Mouse (Mus musculus) heart, embryonic 13.5 days (tissue): Measurements from ENCODE around the gene Trim2. TPM values are rescaled to one million over a fixed set of nuclear protein-coding genes. Genes with fewer than 3 reads are reported as not detected.

ENCODE experiments used
- ATAC-seq: fragments of 200-750 bp; cut with Nextera tagmentation; 2 replicates; pipeline ENCODE4 v1.8.0; 2017; ENCODE audit warnings: moderate TSS enrichment; ENCODE audit not compliant: insufficient number of reproducible peaks, low FRiP score, low TSS enrichment; ENCODE audit errors: extremely low read depth
- H3K27ac ChIP-seq: fragments of 300-500 bp; sonication (generic); replicated peaks from 2 replicates; pipeline ENCODE4 v1.5.1; 2015; ENCODE audit warnings: moderate library complexity, mild to moderate bottlenecking, inconsistent platforms
- H3K27me3 ChIP-seq: fragments of 300-500 bp; sonication (generic); replicated peaks from 2 replicates; pipeline ENCODE4 v1.6.1; 2015; ENCODE audit warnings: mild to moderate bottlenecking, inconsistent platforms
- H3K36me3 ChIP-seq: fragments of 300-500 bp; sonication (generic); 2 replicates; pipeline ENCODE4 v1.6.1; 2015; ENCODE audit warnings: mild to moderate bottlenecking, inconsistent platforms
- H3K4me1 ChIP-seq: fragments of 300-500 bp; sonication (generic); 2 replicates; pipeline ENCODE4 v1.6.1; 2015; ENCODE audit warnings: inconsistent platforms
- H3K4me2 ChIP-seq: fragments of 300-500 bp; sonication (generic); 2 replicates; pipeline ENCODE4 v1.6.1; 2015; ENCODE audit warnings: inconsistent platforms, mild to moderate bottlenecking, moderate library complexity
- H3K4me3 ChIP-seq: fragments of 300-500 bp; sonication (generic); 2 replicates; pipeline ENCODE4 v1.5.1; 2015; ENCODE audit warnings: moderate library complexity, mild to moderate bottlenecking, inconsistent platforms
- H3K9ac ChIP-seq: fragments of 300-500 bp; sonication (generic); 2 replicates; pipeline ENCODE4 v1.6.1; 2015; ENCODE audit warnings: inconsistent platforms, mild to moderate bottlenecking, moderate library complexity
- H3K9me3 ChIP-seq: fragments of 300-500 bp; sonication (generic); 2 replicates; pipeline ENCODE4 v1.6.1; 2016; ENCODE audit warnings: inconsistent platforms
- WGBS: fragments of 180-500 bp; shearing (Covaris S2); methylation state at CpG from one replicate; pipeline ENCODE4 v1.1.7; 2015; ENCODE audit warnings: mixed read lengths; 5-methylcytosine and 5-hydroxymethylcytosine counted together
- polyA plus RNA-seq: library from polyadenylated mRNA; unstranded; fragments of >200 nt; fragmentation: Nextera tagmentation; extraction: Ambion mirVana; gene quantifications from 2 replicates; pipeline ENCODE4 v1.2.1, GENCODE M21; 2015

The Trim2 gene
- 7.2 and 7.6 TPM in 2 replicates for polyA plus RNA-seq

GRCm38 (mm10) chr3:84306777-84307176 is at the start of gene Trim2:
Gene Trim2, minus strand, starts transcription at chr3:84306877.
- ATAC-seq, result no peak
- no peak within 1 kb of the TSS for H3K27ac ChIP-seq
- H3K4me1 ChIP-seq, result peaks cover 18% of the 10 kb centered on the region

GRCm38 (mm10) chr3:84355930-84356689 is 49.4 kb upstream of the Trim2 start:
- Histone ChIP-seq H3K4me1 (0 out of 2 replicates have a peak, but pooled peaks cover 8% of the 10 kb centered on the region), H3K36me3 (no peaks in the 10 kb centered on the region), H3K9ac (no peak overlapping the region), H3K4me2 (no peak overlapping the region; the same call in 1 of the 2 replicates), H3K4me3 (no peak overlapping the region), H3K27me3 (peaks cover 25% of the 10 kb centered on the region; the same call in 1 of the 2 replicates), H3K9me3 (no peaks in the 10 kb centered on the region), H3K27ac (no peak overlapping the region)
- no peak for ATAC-seq
- WGBS, result 44% methylated on average over 12 of the region's 12 CpGs

More at GRCm38 (mm10) chr3:84306777-84307176, at the start of gene Trim2:
- WGBS, result 86% methylated on average over 3 of the region's 3 CpGs
- 0 out of 2 replicates have a peak within 1 kb of the TSS, but pooled peaks have one; percentile 54 for H3K4me3 ChIP-seq
- no peak within 1 kb of the TSS for H3K9ac ChIP-seq
- H3K36me3 ChIP-seq, result no peaks in the 10 kb centered on the region
- H3K27me3 ChIP-seq, result peaks cover 79% of the 10 kb centered on the region
- no peak within 1 kb of the TSS for H3K4me2 ChIP-seq
- no peaks in the 10 kb centered on the region for H3K9me3 ChIP-seq

GRCm38 (mm10) chr3:84352353-84353034 is 45.8 kb upstream of the Trim2 start:
- Histone ChIP-seq H3K4me2 (no peak overlapping the region), H3K27me3 (peaks cover 41% of the 10 kb centered on the region), H3K9ac (no peak overlapping the region), H3K36me3 (no peaks in the 10 kb centered on the region), H3K4me3 (no peak overlapping the region), H3K27ac (no peak overlapping the region), H3K4me1 (0 out of 2 replicates have a peak, but pooled peaks cover 18% of the 10 kb centered on the region), H3K9me3 (no peaks in the 10 kb centered on the region)
- no peak for ATAC-seq
- WGBS, result 51% methylated on average over 5 of the region's 5 CpGs

DNA sequence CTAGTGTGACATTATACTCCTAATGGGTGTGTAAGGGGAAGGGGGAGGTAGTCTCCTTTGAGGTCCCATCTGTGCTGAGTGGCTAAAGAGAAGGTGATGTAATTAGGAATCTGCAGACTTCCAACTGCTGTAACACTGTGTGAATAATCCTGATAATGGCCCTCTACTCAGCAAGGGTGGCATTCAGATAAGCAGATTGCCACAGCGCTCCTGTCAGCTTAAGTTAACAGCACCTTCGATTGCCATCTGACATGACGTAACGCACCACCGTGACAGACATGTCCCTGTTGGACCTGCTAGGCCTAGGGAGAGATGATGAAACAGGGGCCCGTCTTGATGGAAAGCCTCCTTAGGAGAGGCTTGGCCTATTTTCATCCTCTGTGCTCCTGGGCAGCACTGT is 43.6 kb upstream of the Trim2 start:
- 38% methylated on average over 6 of the region's 6 CpGs for WGBS
- peaks cover 60% of the 10 kb centered on the region for H3K27me3 ChIP-seq
- no peak overlapping the region for H3K9ac ChIP-seq
- no peaks in the 10 kb centered on the region for H3K36me3 ChIP-seq
- peaks cover 16% of the 10 kb centered on the region for H3K4me1 ChIP-seq
- H3K9me3 ChIP-seq, result no peaks in the 10 kb centered on the region
- H3K4me3 ChIP-seq, result no peak overlapping the region
- no peak for ATAC-seq
- no peak overlapping the region for H3K4me2 ChIP-seq
- H3K27ac ChIP-seq, result no peak overlapping the region

- H3K27ac ChIP-seq, result no peak overlapping the region
- H3K4me1 ChIP-seq, result peaks cover 19% of the 10 kb centered on the region
- no peaks in the 10 kb centered on the region for H3K9me3 ChIP-seq
- no peak for ATAC-seq
- no peak overlapping the region for H3K4me3 ChIP-seq
- H3K4me2 ChIP-seq, result no peak overlapping the region
- H3K27me3 ChIP-seq, result peaks cover 55% of the 10 kb centered on the region
- H3K36me3 ChIP-seq, result no peaks in the 10 kb centered on the region
- 87% methylated on average over 10 of the region's 10 CpGs for WGBS
- no peak overlapping the region for H3K9ac ChIP-seq
Observed at GRCm38 (mm10) chr3:84349771-84350170, 43.1 kb upstream of the Trim2 start.

DNA sequence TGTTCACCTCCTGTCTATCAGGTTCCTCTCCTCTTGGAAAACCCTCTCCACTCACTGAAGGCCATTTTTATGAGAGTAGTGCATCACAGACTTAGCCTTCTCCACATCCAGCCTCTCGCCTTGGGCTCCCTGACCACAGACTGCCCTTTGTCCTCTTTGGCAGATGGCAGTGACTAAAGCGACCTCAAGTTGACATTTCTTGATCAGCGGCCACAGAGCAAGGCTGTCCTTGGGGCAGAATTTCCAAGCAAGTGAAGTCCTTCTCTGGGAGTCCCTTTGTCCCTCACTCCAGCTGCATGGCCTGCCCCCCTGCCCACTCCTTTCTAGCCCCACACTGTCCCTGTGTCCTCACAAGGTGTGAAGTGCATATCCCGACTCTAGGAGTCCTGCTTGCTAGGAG is 40.7 kb upstream of the Trim2 start:
- H3K4me2 ChIP-seq, result no peak overlapping the region
- H3K36me3 ChIP-seq, result no peaks in the 10 kb centered on the region
- peaks cover 68% of the 10 kb centered on the region for H3K27me3 ChIP-seq
- no peak for ATAC-seq
- H3K9me3 ChIP-seq, result no peaks in the 10 kb centered on the region
- H3K9ac ChIP-seq, result no peak overlapping the region
- H3K27ac ChIP-seq, result no peak overlapping the region
- peaks cover 19% of the 10 kb centered on the region for H3K4me1 ChIP-seq
- WGBS, result 56% methylated on average over 4 of the region's 4 CpGs
- no peak overlapping the region for H3K4me3 ChIP-seq

GRCm38 (mm10) chr3:84346456-84347150 is 39.9 kb upstream of the Trim2 start:
- Histone ChIP-seq H3K4me2 (no peak overlapping the region), H3K27ac (no peak overlapping the region), H3K36me3 (no peaks in the 10 kb centered on the region), H3K4me3 (no peak overlapping the region), H3K27me3 (peaks cover 67% of the 10 kb centered on the region), H3K9ac (no peak overlapping the region), H3K4me1 (peaks cover 19% of the 10 kb centered on the region), H3K9me3 (no peaks in the 10 kb centered on the region)
- 31% methylated on average over 10 of the region's 10 CpGs for whole genome bisulfite sequencing
- no peak for ATAC-seq

DNA sequence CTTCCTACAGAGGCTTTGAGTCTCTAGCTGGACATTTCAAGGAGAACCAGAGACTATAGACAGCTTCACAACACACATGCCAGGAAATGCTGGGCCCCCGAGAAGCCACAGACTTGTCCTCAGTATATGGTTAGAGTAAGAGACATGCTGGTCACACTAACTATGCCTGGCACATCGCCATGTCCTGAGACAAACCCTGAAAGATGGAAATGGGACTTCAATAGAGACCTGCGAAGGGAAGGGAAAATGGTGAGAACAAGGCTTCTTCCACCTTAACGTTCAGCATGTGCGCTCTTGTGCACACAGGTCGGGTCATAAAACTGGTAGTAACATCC is 38.9 kb upstream of the Trim2 start:
- Histone ChIP-seq H3K4me3 (peak overlapping the region; percentile 51), H3K36me3 (no peaks in the 10 kb centered on the region), H3K9me3 (no peaks in the 10 kb centered on the region), H3K27me3 (peaks cover 67% of the 10 kb centered on the region), H3K4me1 (peaks cover 15% of the 10 kb centered on the region), H3K4me2 (peak overlapping the region; percentile 86), H3K27ac (no peak overlapping the region), H3K9ac (peak overlapping the region; percentile 73; the same call in 1 of the 2 replicates)
- no peak for ATAC-seq
- 49% methylated on average over 6 of the region's 6 CpGs for WGBS

DNA sequence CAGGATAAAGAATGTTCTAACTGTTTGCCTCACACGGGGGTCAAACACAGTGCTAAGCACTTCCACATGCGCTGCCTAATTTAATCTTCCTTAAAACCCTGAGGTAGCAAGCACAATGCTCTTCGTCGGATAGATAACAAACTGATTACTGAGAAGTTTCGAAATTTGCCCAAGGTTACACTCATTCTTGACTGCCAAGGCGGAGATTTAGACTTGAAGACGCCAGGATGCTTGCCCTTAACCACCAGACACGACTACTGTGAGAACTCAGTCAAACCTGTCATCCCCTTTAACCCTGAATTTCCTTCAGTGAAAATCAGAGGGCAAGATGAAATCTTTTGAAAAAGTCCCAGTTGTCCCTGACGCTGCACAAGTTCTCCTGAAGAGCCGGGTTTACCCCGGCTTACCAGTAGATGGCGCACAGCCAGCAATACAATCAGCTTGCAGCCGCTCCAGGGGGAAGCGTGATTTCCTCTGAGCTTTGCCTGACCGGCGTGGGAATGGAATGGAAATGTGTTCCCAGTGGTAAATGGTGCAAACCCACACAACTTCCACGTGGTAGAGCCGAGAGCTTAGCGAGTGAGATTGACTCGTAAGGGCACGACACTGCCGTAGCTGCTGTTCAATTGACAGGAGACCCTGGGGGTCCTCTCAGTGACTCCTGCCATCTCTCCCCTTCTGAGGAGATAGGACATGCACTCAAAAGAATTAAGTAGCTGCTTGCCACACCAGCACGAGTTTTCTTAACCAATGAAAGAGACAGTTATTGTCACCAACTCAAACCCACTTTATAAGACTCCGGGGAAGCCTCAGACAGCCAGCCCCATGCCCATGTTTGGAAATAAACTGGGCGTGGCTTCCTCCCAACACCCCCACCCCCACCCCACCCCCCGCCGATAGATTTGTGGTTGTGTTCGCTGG is 38.3 kb upstream of the Trim2 start:
- peak overlapping the region; percentile 73 for H3K9ac ChIP-seq
- H3K27ac ChIP-seq, result 0 out of 2 replicates have a peak overlapping the region, but pooled peaks have one; percentile 36

DNA sequence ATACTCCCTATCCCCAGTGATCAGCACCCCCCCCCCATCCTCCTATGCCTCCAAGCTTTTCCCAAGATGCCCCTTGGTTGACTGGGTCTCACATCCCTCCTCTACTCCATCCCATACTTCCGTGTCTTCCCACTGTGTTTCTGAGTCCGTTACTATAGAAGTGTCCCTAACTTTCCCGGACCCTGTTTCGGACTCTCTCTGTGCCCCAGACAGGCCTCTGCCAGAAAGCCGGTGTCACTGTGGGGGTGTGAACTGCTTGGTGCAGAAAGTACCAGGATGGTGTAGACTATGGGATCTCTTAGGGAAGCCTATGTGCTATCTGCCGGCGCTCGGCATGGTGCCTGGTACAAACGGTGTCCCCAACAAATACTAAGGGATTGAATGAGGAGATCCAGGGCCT is 36.4 kb upstream of the Trim2 start:
- no peak for ATAC-seq
- H3K9me3 ChIP-seq, result no peaks in the 10 kb centered on the region
- peaks cover 9% of the 10 kb centered on the region for H3K4me1 ChIP-seq
- H3K4me2 ChIP-seq, result no peak overlapping the region
- H3K27me3 ChIP-seq, result peaks cover 57% of the 10 kb centered on the region
- no peak overlapping the region for H3K4me3 ChIP-seq
- 77% methylated on average over 9 of the region's 9 CpGs for WGBS
- H3K9ac ChIP-seq, result no peak overlapping the region
- no peak overlapping the region for H3K27ac ChIP-seq
- H3K36me3 ChIP-seq, result no peaks in the 10 kb centered on the region

More for the DNA sequence above, 38.3 kb upstream of the Trim2 start:
- H3K4me3 ChIP-seq, result peak overlapping the region; percentile 51
- H3K4me1 ChIP-seq, result peaks cover 10% of the 10 kb centered on the region
- no peak; the same call in 1 of the 2 replicates for ATAC-seq
- H3K36me3 ChIP-seq, result no peaks in the 10 kb centered on the region
- H3K27me3 ChIP-seq, result peaks cover 67% of the 10 kb centered on the region
- no peaks in the 10 kb centered on the region for H3K9me3 ChIP-seq
- 7% methylated on average over 28 of the region's 28 CpGs for WGBS
- H3K4me2 ChIP-seq, result peak overlapping the region; percentile 86
